Mouse (Mus musculus) megakaryocyte, embryonic 14.5 days (primary cell): ENCODE results near the gene Srpk2.

Experiments
- FLI1 ChIP-seq: IDR thresholded peaks from 2 replicates; pipeline ENCODE4 v1.6.1; 2012; ENCODE audit warnings: low read length, inconsistent platforms, mixed read lengths
- GATA1 ChIP-seq: IDR thresholded peaks from 3 replicates; pipeline ENCODE4 v1.6.1; 2012; ENCODE audit warnings: mixed read lengths, low read length, inconsistent platforms, borderline replicate concordance

- TF ChIP-seq GATA1 (no peak), FLI1 (no peak)
Measured at GRCm38 (mm10) chr5:23637337-23637736, 47.1 kb downstream of the Srpk2 start.
